Mouse (Mus musculus): ENCODE data around the gene Dcp1b. TPM values are rescaled to one million over a fixed set of nuclear protein-coding genes. Genes with fewer than 3 reads are reported as not detected.

Dcp1b gene
- polyA plus RNA-seq, 1 experiment = 11.7 TPM

- H3K4me3 ChIP-seq (ENCODE audit: low read depth, low read length) = no peak overlapping the region
- H3K27me3 ChIP-seq (ENCODE audit: control insufficient read depth, insufficient read depth, low read length, poor library complexity, severe bottlenecking) = no peaks in the 10 kb centered on the region
- H3K9me3 ChIP-seq (replicated peaks; ENCODE audit: control insufficient read depth, insufficient read depth, low read length, poor library complexity, severe bottlenecking) = peaks cover 2% of the 10 kb centered on the region; the same call in 1 of the 2 replicates
- no peak overlapping the region for H3K9ac ChIP-seq (ENCODE audit: low read depth, poor library complexity, severe bottlenecking)
- H3K4me1 ChIP-seq (ENCODE audit: control insufficient read depth, insufficient read depth, low read length) = no peaks in the 10 kb centered on the region
- TF ChIP-seq EP300 (IDR thresholded peaks at IDR 0.05; ENCODE audit: insufficient read depth, low read depth, low read length) (no peak), POLR2A (IDR thresholded peaks at IDR 0.05; ENCODE audit: insufficient read depth, low read length) (no peak), CTCF (IDR thresholded peaks at IDR 0.05; ENCODE audit: low read depth, low read length) (no peak)
- no peak overlapping the region for H3K27ac ChIP-seq (ENCODE audit: insufficient read depth, low read length)
- H3K36me3 ChIP-seq (ENCODE audit: control insufficient read depth, insufficient read depth, low read length, poor library complexity, severe bottlenecking) = no peaks in the 10 kb centered on the region
These were observed 66.0 kb downstream of the Dcp1b start for GRCm38 (mm10) chr6:119240871-119241705.

- Histone ChIP-seq H3K27ac (ENCODE audit: insufficient read depth, low read length) (no peak overlapping the region), H3K27me3 (ENCODE audit: control insufficient read depth, insufficient read depth, low read length, poor library complexity, severe bottlenecking) (no peaks in the 10 kb centered on the region), H3K4me1 (ENCODE audit: control insufficient read depth, insufficient read depth, low read length) (peaks cover 1% of the 10 kb centered on the region), H3K4me3 (ENCODE audit: low read depth, low read length) (no peak overlapping the region), H3K36me3 (ENCODE audit: control insufficient read depth, insufficient read depth, low read length, poor library complexity, severe bottlenecking) (no peaks in the 10 kb centered on the region), H3K9me3 (replicated peaks; ENCODE audit: control insufficient read depth, insufficient read depth, low read length, poor library complexity, severe bottlenecking) (peaks cover 7% of the 10 kb centered on the region; the same call in 1 of the 2 replicates), H3K9ac (ENCODE audit: low read depth, poor library complexity, severe bottlenecking) (no peak overlapping the region)
- TF ChIP-seq CTCF (IDR thresholded peaks at IDR 0.05; ENCODE audit: low read depth, low read length) (no peak), POLR2A (IDR thresholded peaks at IDR 0.05; ENCODE audit: insufficient read depth, low read length) (no peak), EP300 (IDR thresholded peaks at IDR 0.05; ENCODE audit: insufficient read depth, low read depth, low read length) (no peak)
These were observed 71.0 kb downstream of the Dcp1b start for GRCm38 (mm10) chr6:119246082-119246481.

DNA sequence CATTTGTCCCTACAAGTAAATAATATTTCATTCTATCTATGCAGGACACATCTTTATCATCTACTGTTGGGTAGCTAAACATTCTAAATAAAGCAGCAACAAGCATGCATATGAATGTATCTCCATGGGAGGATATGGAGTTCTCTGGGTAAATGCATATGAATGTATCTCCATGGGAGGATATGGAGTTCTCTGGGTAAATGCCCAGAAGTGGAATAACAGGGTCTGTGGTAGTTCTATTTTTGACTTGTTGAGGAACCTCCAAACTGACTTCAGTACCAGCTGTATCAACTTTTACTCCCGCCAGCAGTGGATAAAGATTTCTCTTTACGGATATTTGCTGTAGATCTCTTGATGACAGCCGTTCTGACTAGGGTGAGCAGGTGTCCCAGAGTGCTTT lies 73.5 kb downstream of the Dcp1b start:
- Histone ChIP-seq H3K27me3 (ENCODE audit: control insufficient read depth, insufficient read depth, low read length, poor library complexity, severe bottlenecking) (no peaks in the 10 kb centered on the region), H3K4me1 (ENCODE audit: control insufficient read depth, insufficient read depth, low read length) (peaks cover 1% of the 10 kb centered on the region), H3K9me3 (replicated peaks; ENCODE audit: control insufficient read depth, insufficient read depth, low read length, poor library complexity, severe bottlenecking) (peaks cover 7% of the 10 kb centered on the region; the same call in 1 of the 2 replicates), H3K4me3 (ENCODE audit: low read depth, low read length) (no peak overlapping the region), H3K9ac (ENCODE audit: low read depth, poor library complexity, severe bottlenecking) (no peak overlapping the region), H3K27ac (ENCODE audit: insufficient read depth, low read length) (no peak overlapping the region), H3K36me3 (ENCODE audit: control insufficient read depth, insufficient read depth, low read length, poor library complexity, severe bottlenecking) (no peaks in the 10 kb centered on the region)
- TF ChIP-seq POLR2A (IDR thresholded peaks at IDR 0.05; ENCODE audit: insufficient read depth, low read length) (no peak), EP300 (IDR thresholded peaks at IDR 0.05; ENCODE audit: insufficient read depth, low read depth, low read length) (no peak), CTCF (IDR thresholded peaks at IDR 0.05; ENCODE audit: low read depth, low read length) (no peak)

DNA sequence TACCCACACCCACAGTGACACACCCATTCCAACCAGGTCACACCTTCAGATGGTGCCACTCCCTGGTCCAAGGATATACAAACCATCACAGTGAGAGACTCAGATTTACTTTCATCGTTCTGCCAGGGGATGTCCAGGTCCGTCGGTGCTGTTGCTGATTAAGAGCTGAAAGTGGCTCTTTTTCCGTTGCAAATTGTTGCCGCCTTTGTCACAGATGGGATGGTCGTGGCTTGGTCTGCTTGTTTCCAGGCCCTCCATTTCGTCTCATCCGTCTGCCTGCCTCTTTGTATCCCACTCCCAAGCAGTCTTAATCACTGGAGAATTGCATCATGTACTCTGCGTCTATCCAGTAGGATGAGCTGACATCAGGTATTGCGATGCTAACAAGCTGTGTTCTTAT lies 74.7 kb downstream of the Dcp1b start:
- Histone ChIP-seq H3K9me3 (replicated peaks; ENCODE audit: control insufficient read depth, insufficient read depth, low read length, poor library complexity, severe bottlenecking) (peaks cover 7% of the 10 kb centered on the region; the same call in 1 of the 2 replicates), H3K9ac (ENCODE audit: low read depth, poor library complexity, severe bottlenecking) (no peak overlapping the region)
- TF ChIP-seq POLR2A (IDR thresholded peaks at IDR 0.05; ENCODE audit: insufficient read depth, low read length) (no peak), EP300 (IDR thresholded peaks at IDR 0.05; ENCODE audit: insufficient read depth, low read depth, low read length) (no peak), CTCF (IDR thresholded peaks at IDR 0.05; ENCODE audit: low read depth, low read length) (no peak)

GRCm38 (mm10) chr6:119251704-119252103 lies 76.7 kb downstream of the Dcp1b start:
- Histone ChIP-seq H3K4me3 (ENCODE audit: low read depth, low read length) (no peak overlapping the region), H3K27me3 (ENCODE audit: control insufficient read depth, insufficient read depth, low read length, poor library complexity, severe bottlenecking) (no peaks in the 10 kb centered on the region), H3K9me3 (replicated peaks; ENCODE audit: control insufficient read depth, insufficient read depth, low read length, poor library complexity, severe bottlenecking) (no peaks in the 10 kb centered on the region), H3K27ac (ENCODE audit: insufficient read depth, low read length) (no peak overlapping the region), H3K9ac (ENCODE audit: low read depth, poor library complexity, severe bottlenecking) (no peak overlapping the region), H3K36me3 (ENCODE audit: control insufficient read depth, insufficient read depth, low read length, poor library complexity, severe bottlenecking) (no peaks in the 10 kb centered on the region), H3K4me1 (ENCODE audit: control insufficient read depth, insufficient read depth, low read length) (peaks cover 1% of the 10 kb centered on the region)
- no peak for TF ChIP-seq POLR2A (IDR thresholded peaks at IDR 0.05; ENCODE audit: insufficient read depth, low read length)
- TF ChIP-seq CTCF (IDR thresholded peaks at IDR 0.05; ENCODE audit: low read depth, low read length) = no peak
- TF ChIP-seq EP300 (IDR thresholded peaks at IDR 0.05; ENCODE audit: insufficient read depth, low read depth, low read length) = no peak

More for the DNA sequence above, 74.7 kb downstream of the Dcp1b start:
- no peak overlapping the region for H3K4me3 ChIP-seq (ENCODE audit: low read depth, low read length)
- no peak overlapping the region for H3K27ac ChIP-seq (ENCODE audit: insufficient read depth, low read length)
- peaks cover 1% of the 10 kb centered on the region for H3K4me1 ChIP-seq (ENCODE audit: control insufficient read depth, insufficient read depth, low read length)
- H3K36me3 ChIP-seq (ENCODE audit: control insufficient read depth, insufficient read depth, low read length, poor library complexity, severe bottlenecking) = no peaks in the 10 kb centered on the region
- H3K27me3 ChIP-seq (ENCODE audit: control insufficient read depth, insufficient read depth, low read length, poor library complexity, severe bottlenecking) = no peaks in the 10 kb centered on the region

Other genes starting within 250 kb of the Dcp1b start
- gene Cacna1c, start 21.2 kb downstream of the Dcp1b start, polyA plus RNA-seq (2011; ENCODE audit: insufficient read depth, insufficient read length, low read depth, missing spikeins) = 0.90 and 1.0 TPM in 2 replicates
- 0.58 TPM in 1 of 2 replicates, not detected in the other for gene Cacna2d4, start 61.3 kb downstream of the Dcp1b start, polyA plus RNA-seq (2011; ENCODE audit: insufficient read depth, insufficient read length, low read depth, missing spikeins)
- gene Lrtm2, start 155.5 kb downstream of the Dcp1b start, polyA plus RNA-seq (2011; ENCODE audit: insufficient read depth, insufficient read length, low read depth, missing spikeins) = 0.49 TPM in 1 of 2 replicates, not detected in the other
- 104 and 111 TPM in 2 replicates for gene Adipor2, start 242.5 kb downstream of the Dcp1b start, polyA plus RNA-seq (2011; ENCODE audit: insufficient read depth, insufficient read length, low read depth, missing spikeins)